Mouse (Mus musculus): ENCODE measurements around the gene Adgrb3. TPM values are rescaled to one million over a fixed set of nuclear protein-coding genes. Genes with fewer than 3 reads are reported as not detected.

Gene Adgrb3
- total RNA-seq, 2 experiments from 2014 or later, result 108 to 120 TPM

DNA sequence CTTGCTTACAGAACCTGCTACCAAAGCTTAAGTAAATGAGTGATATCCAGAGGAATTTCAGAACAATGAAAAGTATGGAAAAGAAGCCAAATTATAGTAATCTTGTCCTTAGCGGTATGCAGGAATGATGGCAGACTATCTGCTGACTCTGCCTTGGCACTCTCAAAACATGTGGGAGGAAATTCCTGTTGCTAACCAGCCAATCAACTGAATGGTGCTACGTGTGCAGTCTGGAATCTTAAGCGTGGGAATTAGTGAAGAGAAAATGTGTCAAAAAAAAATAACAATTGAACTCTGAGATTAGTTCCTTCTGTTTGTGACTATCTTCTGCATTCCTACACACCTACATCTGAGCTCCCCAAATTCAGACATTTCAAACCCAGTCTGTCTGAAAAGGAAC is 683.3 kb downstream of the Adgrb3 start:
- DNase-seq (ENCODE audit: low spot score in 2 of 2), result peak in 1 of 2 experiments; percentile 59

DNA sequence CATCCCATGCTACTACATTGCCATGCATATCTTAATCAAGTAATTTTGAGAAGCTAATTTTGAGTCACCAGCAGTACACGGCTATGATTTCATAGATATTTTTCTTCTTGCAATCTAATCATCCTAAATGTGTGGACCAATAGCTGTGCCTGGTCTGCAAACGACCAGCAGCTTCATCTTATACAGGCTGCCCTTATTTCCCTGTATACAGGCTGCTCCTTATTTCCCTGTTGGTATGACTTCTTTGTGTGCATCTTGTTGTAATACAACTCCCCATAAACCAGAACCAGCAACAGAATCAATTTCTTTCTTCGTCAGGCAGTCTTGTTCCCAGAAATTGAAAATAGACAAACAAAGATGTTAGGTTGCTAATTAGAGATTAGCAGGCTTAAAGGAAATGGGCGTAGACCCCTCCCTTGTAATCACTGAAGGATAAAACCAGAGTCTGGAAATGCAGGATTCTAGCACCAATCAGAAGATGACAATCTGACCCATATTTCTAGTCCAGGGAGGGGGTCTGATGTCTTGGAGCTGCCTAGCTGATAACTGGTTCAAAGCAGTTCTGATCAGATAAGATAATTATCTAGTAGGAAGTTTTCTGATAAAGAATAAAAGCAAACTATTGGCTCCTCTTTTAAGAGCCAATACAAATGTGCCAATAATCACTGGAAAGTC is 697.2 kb downstream of the Adgrb3 start:
- DNase-seq (ENCODE audit: low spot score in 2 of 2), result no peak

DNA sequence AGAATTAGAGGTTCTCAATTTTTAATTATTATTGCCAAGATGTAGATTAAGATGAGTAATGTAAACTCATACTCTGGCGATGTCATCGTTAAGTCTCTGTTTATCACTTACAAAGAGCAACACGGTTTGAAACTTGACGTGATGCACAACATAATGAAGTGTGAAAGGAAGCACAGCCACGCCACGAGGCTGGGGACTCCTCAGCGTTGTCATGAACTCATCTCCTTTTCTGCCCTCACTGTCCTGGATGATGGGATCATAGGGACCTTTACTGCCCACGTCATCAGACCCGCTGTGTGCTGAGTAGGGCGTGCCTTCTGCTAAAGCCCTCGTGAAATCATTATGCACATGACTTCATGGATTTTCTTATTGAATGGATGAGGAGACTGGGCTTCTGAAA is 714.0 kb downstream of the Adgrb3 start:
- no peak for DNase-seq (ENCODE audit: low spot score in 2 of 2)

DNA sequence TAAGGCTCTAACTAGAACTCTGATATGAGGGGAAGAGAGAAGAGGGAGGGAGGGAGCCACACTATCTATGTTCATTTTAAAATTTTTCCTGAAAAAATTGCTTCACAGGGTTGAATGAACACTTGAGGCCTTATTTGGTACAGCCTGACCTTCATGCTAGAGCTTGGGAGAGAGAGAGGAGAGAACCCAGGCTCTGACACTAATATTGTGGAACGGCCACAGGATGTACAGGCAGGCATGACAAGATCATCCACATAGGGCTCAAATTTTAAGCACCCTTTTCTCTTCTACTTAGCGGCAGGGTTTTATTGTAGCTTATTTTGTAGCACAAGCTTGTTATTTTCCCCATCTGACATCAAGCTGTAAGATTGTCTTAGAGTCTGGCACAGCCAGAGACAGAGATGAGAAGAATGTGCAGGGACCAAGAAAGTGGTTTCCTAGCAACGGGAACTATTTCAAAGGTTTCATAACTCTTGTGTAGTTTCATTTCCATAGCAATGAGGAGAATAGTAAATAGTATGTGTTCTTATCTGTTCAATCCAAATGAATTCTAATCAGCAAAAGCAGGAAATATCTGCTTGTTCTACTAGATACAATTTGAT is 721.9 kb downstream of the Adgrb3 start:
- DNase-seq (ENCODE audit: low spot score in 2 of 2), result peak in 1 of 2 experiments; percentile 52

DNA sequence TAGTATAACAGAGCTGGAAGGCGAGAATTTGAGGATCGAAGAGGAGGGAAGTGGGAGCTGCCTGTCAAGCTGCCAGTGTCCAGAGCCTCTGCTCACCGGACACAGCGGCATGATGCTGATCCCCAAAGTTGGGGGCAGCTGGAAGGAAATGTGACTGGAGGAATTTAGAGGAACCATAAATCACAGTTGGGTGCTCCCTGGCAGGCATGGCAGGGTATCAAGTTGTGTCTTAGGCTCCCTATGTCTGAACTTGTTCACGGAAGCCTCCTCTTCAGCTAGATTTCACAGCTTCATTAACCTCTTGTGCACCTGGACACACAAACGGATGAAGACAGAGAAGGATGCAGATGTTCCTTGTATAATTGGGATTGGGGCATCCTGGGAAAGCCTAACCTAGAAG is 722.8 kb downstream of the Adgrb3 start:
- no peak for DNase-seq (ENCODE audit: low spot score in 2 of 2)

DNA sequence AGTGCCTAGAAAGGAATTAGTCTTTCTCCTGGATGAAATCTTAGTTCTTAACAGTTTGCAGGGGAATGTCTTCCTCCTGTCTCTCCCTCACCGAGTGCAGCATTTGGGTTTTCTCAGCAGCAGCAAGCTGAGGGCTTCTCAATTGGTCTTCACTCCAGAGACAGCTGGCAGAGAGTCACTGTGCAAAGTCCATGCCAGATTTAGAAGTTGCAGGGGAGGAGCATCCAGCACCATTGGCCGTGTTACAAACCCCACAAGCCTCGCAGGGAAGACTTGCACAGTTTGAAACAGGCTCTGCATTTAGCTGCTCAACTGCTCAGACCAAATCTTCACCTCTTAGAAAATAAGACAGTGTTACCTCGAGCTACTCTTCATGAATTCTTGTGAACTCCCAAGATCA is 724.1 kb downstream of the Adgrb3 start:
- peak; percentile 68 to 91 for DNase-seq (ENCODE audit: low spot score in 2 of 2)

DNA sequence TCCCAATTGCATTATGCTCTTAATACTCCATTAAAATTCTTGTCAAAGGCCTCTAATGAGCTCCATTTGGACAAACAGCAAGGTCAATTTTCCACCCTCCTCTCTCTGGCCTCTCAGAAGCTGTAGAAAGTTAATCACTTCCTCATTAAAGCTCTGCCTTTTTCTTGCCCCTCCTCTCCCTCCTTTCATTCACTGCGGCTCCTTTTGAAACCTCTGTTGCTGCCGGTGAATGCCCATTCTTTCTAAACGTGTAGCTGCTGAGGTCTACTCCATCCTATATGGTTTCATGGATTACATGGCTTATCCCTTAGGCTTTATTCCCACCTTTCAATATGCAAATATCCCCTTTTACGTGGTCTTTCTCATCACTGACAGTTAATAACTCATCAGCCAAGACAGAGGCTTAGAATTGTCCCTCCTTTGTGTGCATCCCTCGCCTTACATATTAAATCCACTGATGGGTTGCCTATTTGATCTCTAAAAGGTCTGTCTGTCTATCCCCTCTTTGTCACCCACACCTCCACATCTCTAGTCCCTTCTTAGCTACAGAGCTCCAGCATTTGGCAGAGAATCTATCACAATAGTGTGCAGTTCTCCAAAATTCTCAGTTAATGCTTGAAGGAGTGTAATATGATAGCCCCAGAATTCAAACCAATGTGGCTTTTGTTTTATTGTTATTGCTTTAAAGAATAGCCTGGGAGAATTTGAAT is 741.3 kb downstream of the Adgrb3 start:
- no peak for DNase-seq (ENCODE audit: low spot score in 2 of 2)

DNA sequence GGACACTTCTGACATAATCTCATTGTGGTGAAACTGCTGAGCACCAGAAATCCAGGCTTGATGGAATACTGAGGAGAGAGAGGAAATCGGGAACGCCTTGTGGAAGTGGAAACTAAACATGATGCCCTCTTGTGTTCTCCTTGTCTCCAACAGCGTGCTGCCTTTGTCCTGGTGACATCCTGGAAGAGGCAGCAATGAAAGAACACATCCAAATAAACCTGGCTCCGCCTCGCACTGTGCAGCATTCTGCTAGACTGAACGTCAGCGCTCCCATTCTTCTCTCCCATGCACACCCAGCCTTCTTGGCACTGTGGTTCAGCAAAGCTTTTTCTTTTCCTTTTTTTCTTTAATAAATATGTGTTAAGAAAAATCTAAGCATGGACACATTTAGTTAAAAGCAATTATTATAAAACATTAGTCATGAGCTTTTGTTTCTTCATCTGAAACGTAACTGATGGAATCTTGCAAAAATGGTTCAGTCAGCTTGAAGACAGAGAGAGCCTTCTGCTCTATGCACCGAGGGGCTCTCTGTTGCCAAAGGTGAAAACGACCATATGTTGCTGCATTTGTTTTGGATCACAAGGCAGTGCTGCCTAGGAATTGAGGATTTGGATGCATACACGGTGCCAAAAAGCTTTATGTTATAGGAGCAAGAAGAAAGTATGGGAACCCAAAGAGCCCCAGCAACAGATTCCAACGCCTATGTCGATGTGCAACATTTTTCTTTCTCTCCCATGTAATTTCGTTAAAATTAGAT is 743.7 kb downstream of the Adgrb3 start:
- DNase-seq (ENCODE audit: low spot score in 2 of 2), result peak; percentile 41 to 45

DNA sequence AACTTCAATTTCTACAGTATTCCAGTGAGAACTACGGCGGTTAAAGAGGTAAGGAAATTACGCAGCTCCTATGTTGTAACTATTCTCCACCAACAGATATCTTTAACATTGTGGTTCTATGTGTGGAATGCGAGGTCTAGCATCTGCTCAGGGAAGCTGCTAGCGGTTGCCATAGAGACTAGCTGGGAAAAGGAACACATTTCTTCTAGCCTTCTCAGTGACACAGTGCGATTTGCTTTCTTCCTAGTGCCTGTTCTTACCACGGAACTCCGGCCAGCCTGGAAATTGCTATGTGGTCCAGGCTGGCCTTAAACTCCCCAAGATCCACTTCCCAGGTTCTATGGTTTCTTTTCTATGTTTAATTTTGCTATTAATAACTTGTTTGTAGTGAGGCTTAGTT is 747.1 kb downstream of the Adgrb3 start:
- DNase-seq (ENCODE audit: low spot score in 2 of 2), result peak in 1 of 2 experiments; percentile 39

DNA sequence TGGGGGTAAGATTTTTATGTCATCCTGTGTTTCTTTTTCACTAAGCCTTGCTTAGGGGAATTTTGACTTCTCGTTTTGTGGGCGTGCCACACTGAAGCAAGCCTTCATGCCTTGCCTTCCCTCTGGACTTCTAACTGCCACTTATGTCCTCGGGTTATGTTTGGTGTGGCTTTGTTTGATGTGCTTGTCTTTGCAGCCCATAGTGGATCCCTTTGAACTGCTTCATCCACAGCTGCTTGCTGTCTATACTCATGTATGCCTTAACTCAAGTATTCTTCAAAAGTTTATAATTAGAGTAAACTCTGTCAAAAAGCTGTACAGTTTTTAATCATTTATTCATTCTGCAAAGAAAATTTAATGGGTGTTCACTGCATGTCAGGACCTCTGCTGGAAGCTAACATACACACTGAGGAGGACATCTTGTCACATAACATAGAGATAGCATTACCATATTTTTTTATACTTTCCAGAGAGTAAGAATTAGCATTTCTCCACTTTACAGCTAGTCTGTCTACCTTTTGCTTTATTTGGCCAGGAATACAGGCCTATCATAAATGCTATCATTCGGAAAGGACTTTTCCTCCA is 748.1 kb downstream of the Adgrb3 start:
- DNase-seq (ENCODE audit: low spot score in 2 of 2), result no peak

DNA sequence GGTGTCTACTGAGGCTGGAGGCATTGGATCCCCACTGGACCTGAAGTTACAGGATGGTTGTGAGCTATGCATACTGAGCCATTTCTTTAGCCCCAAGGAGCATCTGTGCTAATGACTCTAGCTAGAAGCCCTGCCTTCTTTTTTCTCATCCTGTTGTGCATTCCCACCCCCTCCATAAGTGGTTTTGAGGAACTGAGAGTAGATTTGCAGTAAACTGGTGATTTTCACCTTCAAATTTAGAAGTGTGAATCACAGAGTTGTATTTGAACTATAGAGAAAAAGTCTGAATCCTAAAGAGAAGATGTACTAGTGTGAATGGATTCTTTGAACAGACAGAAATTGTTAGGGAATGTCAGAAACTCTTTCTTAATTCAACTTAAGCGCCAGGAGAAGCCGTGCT is 750.1 kb downstream of the Adgrb3 start:
- DNase-seq (ENCODE audit: low spot score in 2 of 2), result no peak

DNA sequence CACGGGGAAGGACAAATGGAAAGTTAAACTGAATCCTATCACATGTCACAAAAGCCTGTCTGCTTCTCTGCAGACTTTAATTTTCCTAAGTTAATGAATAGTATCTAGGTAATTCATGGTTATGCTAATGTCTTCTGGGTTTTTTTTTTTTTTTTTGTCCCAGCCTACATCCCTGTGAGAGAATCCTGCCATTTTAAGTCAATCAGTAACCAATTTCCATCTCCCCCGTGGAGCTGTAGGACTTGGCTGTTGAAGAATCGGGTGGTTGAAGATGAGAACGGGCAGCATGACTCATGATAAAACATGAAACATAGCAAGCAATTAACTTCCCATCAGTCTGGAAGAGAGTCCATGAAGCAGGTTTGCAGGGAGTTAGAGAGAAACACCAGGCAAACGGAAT is 753.6 kb downstream of the Adgrb3 start:
- no peak for DNase-seq (ENCODE audit: low spot score in 2 of 2)

DNA sequence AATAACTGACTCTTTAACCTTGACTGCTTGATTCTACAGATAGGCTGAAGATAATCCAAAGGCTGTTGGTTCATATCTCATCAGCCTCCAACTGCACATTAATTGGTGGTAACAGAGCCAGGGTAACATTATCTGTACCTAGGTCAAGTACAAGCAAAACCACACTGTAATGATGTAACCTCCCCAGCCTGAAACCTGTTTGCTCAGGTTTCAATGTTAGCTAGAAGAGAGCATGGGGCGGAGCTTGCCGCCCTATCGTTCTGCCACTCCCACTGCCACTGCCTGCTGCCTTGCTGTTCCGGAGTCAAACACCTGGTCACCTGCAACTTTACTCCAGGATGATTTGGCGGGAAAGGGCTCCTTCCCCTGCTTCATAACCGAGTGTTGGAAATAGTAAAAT is 765.5 kb downstream of the Adgrb3 start:
- DNase-seq (ENCODE audit: low spot score in 2 of 2), result no peak

DNA sequence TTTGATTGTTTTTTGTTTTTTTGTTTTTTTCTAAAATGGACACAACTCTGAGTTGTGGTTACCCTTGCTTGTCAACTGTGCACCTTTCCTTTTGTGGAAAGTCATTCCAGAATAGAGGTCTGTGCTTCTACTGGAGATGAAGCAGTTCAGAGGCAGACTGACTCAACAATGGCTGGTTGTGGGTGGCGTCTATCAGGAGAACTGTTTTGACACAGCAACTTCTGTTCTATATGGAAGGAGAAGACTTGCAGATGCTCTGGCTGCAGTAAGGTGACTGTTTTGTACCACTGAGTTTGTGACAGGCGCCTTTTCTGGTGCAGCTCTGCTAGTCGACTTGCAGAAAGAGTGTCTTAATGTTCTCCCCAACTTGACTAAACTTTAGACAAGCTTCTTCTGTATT is 768.6 kb downstream of the Adgrb3 start:
- no peak for DNase-seq (ENCODE audit: low spot score in 2 of 2)

DNA sequence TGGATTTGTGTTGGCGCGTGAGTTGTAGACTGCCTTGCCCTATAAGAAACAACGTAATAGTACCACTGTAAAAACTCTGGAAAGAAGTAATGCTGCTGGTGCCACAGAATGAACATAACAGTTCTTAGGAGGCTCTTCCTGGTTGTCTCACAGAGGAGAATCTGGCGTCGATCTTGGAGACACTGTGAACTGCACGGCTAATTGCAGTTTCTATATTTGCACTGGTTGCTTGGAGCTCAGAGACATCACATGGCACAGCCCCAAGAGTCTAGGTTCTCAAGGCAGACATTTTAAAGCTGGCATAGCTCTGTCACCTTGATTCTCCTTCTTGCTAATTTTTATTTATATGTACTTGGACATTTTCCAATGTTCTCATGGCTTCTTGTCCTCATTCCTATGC is 769.3 kb downstream of the Adgrb3 start:
- DNase-seq (ENCODE audit: low spot score in 2 of 2), result no peak

DNA sequence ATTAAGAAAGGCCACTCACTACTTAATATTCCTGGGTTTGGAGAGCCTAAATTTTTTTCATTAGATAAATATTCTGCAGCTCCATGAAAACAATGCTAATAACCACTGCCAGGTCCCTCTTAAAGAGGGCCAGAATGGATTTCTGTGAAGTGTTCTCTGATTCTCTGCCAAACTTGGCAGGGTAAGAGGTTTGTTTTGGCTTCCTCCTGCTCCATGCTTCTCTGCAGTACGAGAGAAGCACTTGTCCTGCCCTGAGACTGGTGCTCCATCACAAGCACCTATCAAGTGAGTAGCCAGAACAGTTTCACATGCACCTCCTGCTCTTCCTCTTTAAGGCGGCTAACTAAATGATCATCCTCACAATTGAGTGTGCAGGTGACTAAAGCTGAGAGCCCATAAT is 771.9 kb downstream of the Adgrb3 start:
- peak in 1 of 2 experiments; percentile 45 for DNase-seq (ENCODE audit: low spot score in 2 of 2)

DNA sequence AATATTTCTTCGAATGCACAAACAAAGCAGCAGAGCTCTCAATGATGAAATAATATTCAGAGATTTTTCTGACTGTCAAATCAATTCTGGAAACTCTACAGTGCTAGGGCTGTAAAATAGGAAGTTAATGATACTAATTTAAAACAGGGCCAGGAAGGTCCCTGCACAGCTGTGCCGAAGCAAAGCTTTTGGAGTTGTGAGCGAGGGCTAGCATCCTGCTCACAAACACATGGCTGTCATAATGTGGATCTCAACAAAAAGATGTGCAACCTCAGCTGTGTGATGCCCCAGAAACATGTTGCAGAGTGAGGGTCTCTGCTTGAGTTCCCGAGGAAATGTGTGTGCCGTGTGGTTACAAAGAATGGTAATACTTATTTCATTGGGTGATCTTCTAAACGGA is 772.3 kb downstream of the Adgrb3 start:
- no peak for DNase-seq (ENCODE audit: low spot score in 2 of 2)

DNA sequence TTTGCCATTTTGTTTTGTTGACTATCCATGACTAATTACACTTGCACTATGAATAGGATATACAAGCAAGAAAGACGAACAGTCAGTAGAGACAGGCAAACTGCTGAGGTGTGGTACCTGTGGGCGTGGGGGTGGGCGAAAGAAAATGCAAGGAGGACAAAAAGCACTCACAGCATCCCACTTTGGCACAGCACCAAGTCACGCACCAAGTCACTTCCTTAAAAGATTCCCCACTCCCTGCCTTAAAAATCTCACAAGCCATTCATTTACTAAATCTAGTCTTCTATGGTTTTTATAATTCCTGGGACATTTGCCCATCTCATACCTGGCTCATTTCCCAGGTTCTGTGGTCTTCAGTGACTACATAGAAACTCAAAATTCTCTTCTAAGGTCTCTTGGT is 787.4 kb downstream of the Adgrb3 start:
- DNase-seq (ENCODE audit: low spot score in 2 of 2), result no peak

DNA sequence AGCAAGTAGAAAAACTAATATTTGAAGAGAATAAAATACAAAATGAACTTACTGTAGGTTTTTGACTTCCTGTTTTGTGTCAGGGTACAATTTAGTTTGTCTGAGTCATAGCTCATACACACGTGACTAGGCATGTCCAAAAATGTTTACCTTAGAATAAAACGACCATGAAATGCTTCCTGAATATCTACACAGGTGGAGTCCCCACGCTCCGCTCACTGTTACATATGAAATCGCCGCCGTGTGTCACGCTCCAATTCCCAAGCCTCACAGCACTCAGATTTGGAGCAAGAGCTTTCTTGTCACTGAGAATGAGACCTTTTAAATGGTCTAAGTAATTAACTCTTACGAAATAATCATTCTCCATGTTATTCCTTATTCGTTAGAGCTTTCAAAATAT is 795.3 kb downstream of the Adgrb3 start:
- no peak for DNase-seq (ENCODE audit: low spot score in 2 of 2)

DNA sequence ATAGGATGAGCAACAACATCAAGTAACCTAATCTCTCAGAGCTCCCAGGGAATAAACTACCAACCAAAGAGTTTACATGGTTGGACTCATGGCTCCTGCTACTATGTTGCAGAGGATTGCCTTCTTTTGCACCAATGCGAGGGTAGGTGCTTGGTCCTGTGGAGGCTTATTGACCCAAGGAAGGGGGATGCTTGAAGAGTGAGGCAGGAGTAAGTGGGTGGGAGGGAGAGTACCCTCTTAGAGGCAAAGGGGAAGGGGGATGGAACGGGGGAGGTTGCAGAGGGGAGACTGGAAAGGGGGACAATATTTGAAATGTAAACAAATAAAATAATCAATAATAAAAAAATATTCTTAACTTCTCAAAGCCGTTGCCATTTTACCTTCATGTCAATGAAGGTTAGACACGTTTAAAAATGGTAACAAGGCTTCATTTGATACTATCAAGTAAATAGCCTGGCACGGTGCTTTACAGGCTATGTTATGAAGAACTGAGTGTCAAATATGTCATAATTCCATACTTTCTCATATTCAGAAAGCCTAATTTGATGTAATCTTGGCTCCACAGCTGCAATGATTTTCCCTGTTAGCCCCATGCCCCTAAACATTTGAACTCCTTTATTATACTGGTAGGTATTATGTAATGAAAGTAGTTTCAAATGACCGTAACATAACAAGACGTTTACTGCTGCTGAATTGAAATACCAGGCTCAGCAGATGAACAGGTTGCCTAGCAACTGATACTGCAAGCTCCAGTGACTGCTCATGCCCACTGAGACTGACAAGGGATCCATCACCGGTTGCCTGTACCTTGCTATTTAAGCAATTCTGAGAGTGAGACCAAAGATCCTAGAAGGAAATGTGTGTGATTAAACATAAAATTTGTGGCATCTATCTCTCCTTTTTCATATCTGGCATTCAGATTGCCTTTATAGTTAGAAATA is 796.1 kb downstream of the Adgrb3 start:
- DNase-seq (ENCODE audit: low spot score in 2 of 2), result peak in 1 of 2 experiments; percentile 68
